Comparison of ENCODE assay signal across 26 mouse cellular contexts in the genomic region with DNA sequence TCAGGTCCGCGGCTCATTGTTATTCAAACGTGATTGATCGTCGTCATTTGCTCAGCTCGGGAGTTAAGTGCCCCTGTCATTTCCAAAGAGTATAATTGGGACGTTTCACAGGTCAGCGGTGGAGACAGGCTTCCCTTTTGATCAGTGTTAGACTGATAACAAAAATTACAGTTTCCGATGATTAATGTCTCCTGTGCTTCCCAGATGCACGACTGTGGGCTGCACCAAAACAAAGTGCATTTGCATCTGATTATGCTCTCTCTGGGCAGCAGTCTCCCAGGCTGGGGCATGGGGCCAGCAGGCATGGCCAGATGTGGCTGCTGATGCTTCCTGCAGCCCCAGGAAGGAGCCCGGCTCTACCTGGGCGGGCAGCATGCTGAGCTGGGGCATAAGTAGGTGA. TPM values are rescaled to one million over a fixed set of nuclear protein-coding genes. Genes with fewer than 3 reads are reported as not detected.
DNase-seq lines count a peak whose midpoint lies in the region; ATAC-seq and TF ChIP-seq lines count a peak whose summit lies in the region.
"Had no signal": no experiment of that assay in that cellular context is flagged by ENCODE, and none has a peak within 500 bp of the region (broad histone marks: within the 10 kb centered on the region; RNA-seq: fewer than 3 reads in every experiment).

No protein-coding gene starts in this region.

- H3K9me3 ChIP-seq in embryonic facial prominence, embryonic 13.5 days: no peaks in the 10 kb centered on the region
- H3K9me3 ChIP-seq in embryonic facial prominence, embryonic 10.5 days: no peaks in the 10 kb centered on the region
- H3K9me3 ChIP-seq in forebrain, embryonic 16.5 days (ENCODE audit: control insufficient read depth, low read length): no peaks in the 10 kb centered on the region
- H3K9me3 ChIP-seq in forebrain, embryonic 13.5 days (replicated peaks): no peaks in the 10 kb centered on the region
- H3K9me3 ChIP-seq in hindbrain, embryonic 15.5 days: no peaks in the 10 kb centered on the region
- no peaks in the 10 kb centered on the region for H3K9me3 ChIP-seq in hindbrain, embryonic 14.5 days (ENCODE audit: control insufficient read depth, low read length)
- H3K9me3 ChIP-seq: G1E; heart, embryonic 15.5 days had no signal

- no peak overlapping the region for H3K4me2 ChIP-seq in embryonic facial prominence, embryonic 13.5 days
- H3K4me2 ChIP-seq in forebrain, embryonic 16.5 days (ENCODE audit: low read length): no peak overlapping the region
- H3K4me2 ChIP-seq in forebrain, embryonic 13.5 days: no peak overlapping the region
- H3K4me2 ChIP-seq in hindbrain, embryonic 15.5 days: no peak overlapping the region
- H3K4me2 ChIP-seq in hindbrain, embryonic 14.5 days (replicated peaks): no peak overlapping the region
- H3K4me2 ChIP-seq: heart, embryonic 11.5 days; heart, embryonic 15.5 days had no signal

- H3K9ac ChIP-seq in embryonic facial prominence, embryonic 13.5 days: 0 out of 2 replicates have a peak overlapping the region, but pooled peaks have one; percentile 33
- H3K9ac ChIP-seq in forebrain, embryonic 16.5 days (replicated peaks; ENCODE audit: low read depth, low read length): no peak overlapping the region
- no peak overlapping the region for H3K9ac ChIP-seq in forebrain, embryonic 13.5 days
- H3K9ac ChIP-seq in hindbrain, embryonic 15.5 days: no peak overlapping the region
- no peak overlapping the region for H3K9ac ChIP-seq in hindbrain, embryonic 14.5 days
- H3K9ac ChIP-seq: heart, embryonic 15.5 days had no signal

- WGBS in embryonic facial prominence, embryonic 13.5 days: 49% methylated on average over 12 of the region's 12 CpGs
- WGBS in embryonic facial prominence, embryonic 10.5 days: 60% methylated on average over 12 of the region's 12 CpGs
- WGBS in forebrain, embryonic 16.5 days: 34% methylated on average over 12 of the region's 12 CpGs
- 37% methylated on average over 12 of the region's 12 CpGs for WGBS in forebrain, embryonic 13.5 days
- 35% methylated on average over 12 of the region's 12 CpGs for WGBS in hindbrain, embryonic 15.5 days
- 27% methylated on average over 12 of the region's 12 CpGs for WGBS in hindbrain, embryonic 14.5 days

- TF ChIP-seq POLR2A in brain, embryonic 14.5 days (IDR thresholded peaks at IDR 0.05; ENCODE audit: borderline replicate concordance, extremely low read depth, insufficient read depth, insufficient read length, poor library complexity, severe bottlenecking): no peak

- H3K27me3 ChIP-seq in embryonic facial prominence, embryonic 13.5 days: no peaks in the 10 kb centered on the region
- H3K27me3 ChIP-seq in embryonic facial prominence, embryonic 10.5 days (replicated peaks; ENCODE audit: low read depth, poor library complexity, severe bottlenecking): no peaks in the 10 kb centered on the region
- no peaks in the 10 kb centered on the region for H3K27me3 ChIP-seq in forebrain, embryonic 16.5 days (replicated peaks; ENCODE audit: control insufficient read depth, insufficient read depth, low read length)
- H3K27me3 ChIP-seq in forebrain, embryonic 13.5 days: no peaks in the 10 kb centered on the region
- no peaks in the 10 kb centered on the region for H3K27me3 ChIP-seq in hindbrain, embryonic 15.5 days
- no peaks in the 10 kb centered on the region for H3K27me3 ChIP-seq in hindbrain, embryonic 14.5 days (ENCODE audit: control insufficient read depth, insufficient read depth, low read length)
- H3K27me3 ChIP-seq: heart, embryonic 15.5 days had no signal

- H3K36me3 ChIP-seq in embryonic facial prominence, embryonic 13.5 days: peaks cover 19% of the 10 kb centered on the region
- H3K36me3 ChIP-seq in embryonic facial prominence, embryonic 10.5 days (replicated peaks): no peaks in the 10 kb centered on the region
- H3K36me3 ChIP-seq in forebrain, embryonic 16.5 days (ENCODE audit: control insufficient read depth, insufficient read depth): 0 out of 2 replicates have a peak, but pooled peaks cover 2% of the 10 kb centered on the region
- no peaks in the 10 kb centered on the region for H3K36me3 ChIP-seq in forebrain, embryonic 13.5 days (ENCODE audit: poor library complexity, severe bottlenecking)
- H3K36me3 ChIP-seq in hindbrain, embryonic 15.5 days: no peaks in the 10 kb centered on the region
- no peaks in the 10 kb centered on the region for H3K36me3 ChIP-seq in hindbrain, embryonic 14.5 days (replicated peaks; ENCODE audit: control insufficient read depth, insufficient read depth)
- H3K36me3 ChIP-seq: heart, embryonic 15.5 days had no signal

- DNase-seq in embryonic facial prominence, embryonic 10.5 days (ENCODE audit: low spot score): no peak
- DNase-seq in hindbrain, embryonic 14.5 days (ENCODE audit: low spot score): no peak
- DNase-seq in brain, embryonic 14.5 days (ENCODE audit: low read depth): peak; percentile 45
- DNase-seq: adrenal gland, adult 8-10 months; adrenal gland, postnatal 36 days; B cell, adult 2 months; cerebellum, adult 11 months; cerebellum, adult 8-10 months; cerebellum, postnatal 25 days; gastrocnemius, postnatal 14 days; heart, adult 2 months; heart, postnatal 14 days; kidney, adult 11 months; kidney, adult 9 months had no signal

- no peaks in the 10 kb centered on the region for H3K4me1 ChIP-seq in embryonic facial prominence, embryonic 13.5 days
- no peaks in the 10 kb centered on the region for H3K4me1 ChIP-seq in embryonic facial prominence, embryonic 10.5 days
- 0 out of 2 replicates have a peak, but pooled peaks cover 3% of the 10 kb centered on the region for H3K4me1 ChIP-seq in forebrain, embryonic 16.5 days (replicated peaks; ENCODE audit: control insufficient read depth, insufficient read depth, low read length)
- peaks cover 28% of the 10 kb centered on the region for H3K4me1 ChIP-seq in forebrain, embryonic 13.5 days
- peaks cover 10% of the 10 kb centered on the region for H3K4me1 ChIP-seq in hindbrain, embryonic 15.5 days (replicated peaks)
- H3K4me1 ChIP-seq in hindbrain, embryonic 14.5 days (replicated peaks; ENCODE audit: control insufficient read depth, insufficient read depth, low read length): peaks cover 8% of the 10 kb centered on the region; the same call in 1 of the 2 replicates

- H3K4me3 ChIP-seq in embryonic facial prominence, embryonic 13.5 days: no peak overlapping the region
- no peak overlapping the region for H3K4me3 ChIP-seq in embryonic facial prominence, embryonic 10.5 days
- H3K4me3 ChIP-seq in forebrain, embryonic 16.5 days (replicated peaks; ENCODE audit: low read length): no peak overlapping the region
- H3K4me3 ChIP-seq in forebrain, embryonic 13.5 days: no peak overlapping the region
- no peak overlapping the region for H3K4me3 ChIP-seq in hindbrain, embryonic 15.5 days
- no peak overlapping the region for H3K4me3 ChIP-seq in hindbrain, embryonic 14.5 days (replicated peaks; ENCODE audit: low read length)
- H3K4me3 ChIP-seq: heart, adult 2 months; heart, embryonic 15.5 days had no signal

- no peak for ATAC-seq in embryonic facial prominence, embryonic 13.5 days (ENCODE audit: insufficient number of reproducible peaks, insufficient read depth, low FRiP score, low TSS enrichment, low read depth)
- ATAC-seq in forebrain, embryonic 16.5 days: 0 out of 2 replicates have a peak, but pooled peaks have one; percentile 47
- no peak for ATAC-seq in forebrain, embryonic 13.5 days
- 0 out of 2 replicates have a peak, but pooled peaks have one; percentile 51 for ATAC-seq in hindbrain, embryonic 15.5 days (ENCODE audit: low FRiP score, low read depth)
- ATAC-seq in hindbrain, embryonic 14.5 days (ENCODE audit: low FRiP score): no peak; the same call in 1 of the 2 replicates
- ATAC-seq: CD4-positive, CD25-positive, alpha-beta regulatory T cell, adult 4 months had no signal

- H3K27ac ChIP-seq in embryonic facial prominence, embryonic 13.5 days: no peak overlapping the region
- no peak overlapping the region for H3K27ac ChIP-seq in embryonic facial prominence, embryonic 10.5 days (replicated peaks)
- no peak overlapping the region for H3K27ac ChIP-seq in forebrain, embryonic 16.5 days (ENCODE audit: low read length)
- no peak overlapping the region for H3K27ac ChIP-seq in forebrain, embryonic 13.5 days
- no peak overlapping the region for H3K27ac ChIP-seq in hindbrain, embryonic 15.5 days (replicated peaks)
- H3K27ac ChIP-seq in hindbrain, embryonic 14.5 days: no peak overlapping the region
- H3K27ac ChIP-seq: heart, adult 2 months; heart, embryonic 15.5 days had no signal

- TF ChIP-seq CTCF in brain, embryonic 14.5 days (IDR thresholded peaks at IDR 0.05; ENCODE audit: borderline replicate concordance, extremely low read depth, insufficient read depth, insufficient read length): no peak

RNA-seq across cellular contexts. Expression of a gene that starts 22.5 kb away (rescaled TPM):
- 10.7 and 13.3 TPM in 2 replicates for polyA plus RNA-seq in embryonic facial prominence, embryonic 13.5 days (2015; fragmentation: Nextera tagmentation; extraction: Ambion mirVana)
- 7.7 and 8.8 TPM in 2 replicates for polyA plus RNA-seq in embryonic facial prominence, embryonic 10.5 days (2016; fragmentation: Nextera tagmentation; extraction: Ambion mirVana)
- polyA plus RNA-seq in forebrain, embryonic 16.5 days (2015; fragmentation: Nextera tagmentation; extraction: Ambion mirVana): 8.7 and 9.0 TPM in 2 replicates
- 8.0 and 8.2 TPM in 2 replicates for polyA plus RNA-seq in forebrain, embryonic 13.5 days (2015; fragmentation: Nextera tagmentation; extraction: Ambion mirVana)
- polyA plus RNA-seq in hindbrain, embryonic 15.5 days (2015; fragmentation: Nextera tagmentation; extraction: Ambion mirVana): 7.0 and 7.2 TPM in 2 replicates
- 5.6 and 8.3 TPM in 2 replicates for polyA plus RNA-seq in hindbrain, embryonic 14.5 days (2014; fragmentation: Nextera tagmentation; extraction: Ambion mirVana)
- 6.6 and 7.5 TPM in 2 replicates for polyA plus RNA-seq in brain, embryonic 14.5 days (2012; rRNA removed)

RNA-seq across cellular contexts. Expression of a gene that starts 33.0 kb away (rescaled TPM):
- polyA plus RNA-seq in embryonic facial prominence, embryonic 13.5 days (2015; fragmentation: Nextera tagmentation; extraction: Ambion mirVana): not detected in 2 replicates
- polyA plus RNA-seq in embryonic facial prominence, embryonic 10.5 days (2016; fragmentation: Nextera tagmentation; extraction: Ambion mirVana): not detected in 2 replicates
- polyA plus RNA-seq in forebrain, embryonic 16.5 days (2015; fragmentation: Nextera tagmentation; extraction: Ambion mirVana): not detected in 2 replicates
- not detected in 2 replicates for polyA plus RNA-seq in forebrain, embryonic 13.5 days (2015; fragmentation: Nextera tagmentation; extraction: Ambion mirVana)
- polyA plus RNA-seq in hindbrain, embryonic 15.5 days (2015; fragmentation: Nextera tagmentation; extraction: Ambion mirVana): 0.25 and 0.52 TPM in 2 replicates
- polyA plus RNA-seq in hindbrain, embryonic 14.5 days (2014; fragmentation: Nextera tagmentation; extraction: Ambion mirVana): 0.80 and 0.96 TPM in 2 replicates
- 1.8 and 4.1 TPM in 2 replicates for polyA plus RNA-seq in brain, embryonic 14.5 days (2012; rRNA removed)
- polyA plus RNA-seq: CD4-positive, CD25-positive, alpha-beta regulatory T cell, adult 4 months; cortical plate, adult 2 months; embryonic facial prominence, embryonic 14.5 days; G1E; gonadal fat pad, adult 2 months; heart, adult 2 months; heart, embryonic 11.5 days; heart, embryonic 15.5 days; intestine, embryonic 14.5 days had no signal

Comparison
In these comparisons a context has a peak if more than half of its experiments do, and no peak if none do; other contexts are left out.
1. ATAC-seq: peak in forebrain, embryonic 16.5 days (single experiment) and hindbrain, embryonic 15.5 days (single experiment); none in embryonic facial prominence, embryonic 13.5 days (single experiment), forebrain, embryonic 13.5 days (single experiment) and hindbrain, embryonic 14.5 days (single experiment).